Comparison of ENCODE assay signal across 24 mouse cellular contexts in the genomic region with DNA sequence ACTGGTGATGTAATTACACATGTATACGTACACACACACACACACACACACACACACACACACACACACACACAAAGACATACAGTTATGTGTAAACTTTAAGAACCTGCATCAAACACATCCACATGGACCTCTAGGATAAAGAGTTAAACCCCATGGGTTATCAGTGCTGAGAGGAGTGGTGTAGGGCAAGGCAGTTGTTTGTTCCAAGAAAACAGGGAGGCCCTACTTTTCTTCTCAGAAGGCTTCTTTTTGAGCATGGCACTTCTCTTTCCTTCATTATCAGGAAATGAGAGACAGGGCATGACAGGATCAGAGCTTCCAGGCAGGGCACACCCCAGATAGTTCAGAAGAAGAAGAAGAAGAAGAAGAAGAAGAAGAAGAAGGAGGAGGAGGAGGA. TPM values are rescaled to one million over a fixed set of nuclear protein-coding genes. Genes with fewer than 3 reads are reported as not detected.
DNase-seq lines count a peak whose midpoint lies in the region; ATAC-seq and TF ChIP-seq lines count a peak whose summit lies in the region.
"Had no signal": no experiment of that assay in that cellular context is flagged by ENCODE, and none has a peak within 500 bp of the region (broad histone marks: within the 10 kb centered on the region; RNA-seq: fewer than 3 reads in every experiment).

No protein-coding gene starts in this region.

- H3K9ac ChIP-seq in liver, embryonic 13.5 days = no peak overlapping the region
- H3K9ac ChIP-seq in liver, postnatal 0 days (replicated peaks) = no peak overlapping the region
- H3K9ac ChIP-seq: embryonic facial prominence, embryonic 15.5 days; forebrain, embryonic 15.5 days; heart, embryonic 15.5 days; hindbrain, embryonic 14.5 days had no signal

- 7% methylated on average over 1 of the region's 1 CpGs for WGBS in liver, embryonic 13.5 days (ENCODE audit: insufficient replicate concordance)
- WGBS in liver, postnatal 0 days (ENCODE audit: insufficient replicate concordance) = 33% methylated on average over 1 of the region's 1 CpGs

- no peaks in the 10 kb centered on the region for H3K27me3 ChIP-seq in liver, embryonic 13.5 days
- H3K27me3 ChIP-seq in liver, postnatal 0 days (ENCODE audit: insufficient read depth, low read length) = no peaks in the 10 kb centered on the region
- H3K27me3 ChIP-seq: embryonic facial prominence, embryonic 15.5 days; forebrain, embryonic 15.5 days; heart, embryonic 15.5 days had no signal

- TF ChIP-seq CTCF in liver, postnatal 0 days (IDR thresholded peaks at IDR 0.05; ENCODE audit: low read depth) = no peak

- peak; percentile 42 for DNase-seq in MEL-GATA-1-ER (ENCODE audit: extremely low read depth, low read depth)
- DNase-seq in c-Kit-positive CD71-positive TER-119-positive erythroid progenitor cells, embryonic 14.5 days (ENCODE audit: low spot score) = peak; percentile 54
- DNase-seq in liver, embryonic 13.5 days = peak; percentile 22
- DNase-seq in liver, postnatal 0 days = no peak
- DNase-seq in right cerebral cortex, adult 18-20 months = no peak
- DNase-seq in testis, postnatal 10 days (ENCODE audit: low spot score) = no peak
- DNase-seq in neural tube, embryonic 10.5 days (ENCODE audit: extremely low spot score, low spot score) = no peak
- DNase-seq: adrenal gland, postnatal 14 days; cerebellum, adult 11 months; cerebellum, adult 8-10 months; cerebellum, postnatal 14 days; embryo, embryonic 11 days; gastrocnemius, postnatal 36 days; heart, adult 18-20 months; heart, postnatal 14 days had no signal

- peak overlapping the region; percentile 74 for H3K27ac ChIP-seq in liver, embryonic 13.5 days
- no peak overlapping the region for H3K27ac ChIP-seq in liver, postnatal 0 days (ENCODE audit: low read depth)
- H3K27ac ChIP-seq: embryonic facial prominence, embryonic 15.5 days; forebrain, embryonic 10.5 days; forebrain, embryonic 15.5 days; heart, embryonic 10.5 days; heart, embryonic 15.5 days; hindbrain, embryonic 10.5 days; hindbrain, embryonic 14.5 days had no signal

- peak overlapping the region; percentile 14; the same call in 1 of the 2 replicates for H3K4me2 ChIP-seq in liver, embryonic 13.5 days
- H3K4me2 ChIP-seq in liver, postnatal 0 days (ENCODE audit: low read depth, low read length) = no peak overlapping the region
- H3K4me2 ChIP-seq: embryonic facial prominence, embryonic 15.5 days; forebrain, embryonic 15.5 days; heart, embryonic 15.5 days; hindbrain, embryonic 14.5 days had no signal

- H3K9me3 ChIP-seq in liver, embryonic 13.5 days (replicated peaks) = no peaks in the 10 kb centered on the region
- H3K9me3 ChIP-seq in liver, postnatal 0 days (ENCODE audit: low read length) = no peaks in the 10 kb centered on the region
- H3K9me3 ChIP-seq: embryonic facial prominence, embryonic 15.5 days; forebrain, embryonic 10.5 days; forebrain, embryonic 15.5 days; heart, embryonic 15.5 days had no signal

- peaks cover 33% of the 10 kb centered on the region for H3K4me1 ChIP-seq in liver, embryonic 13.5 days (replicated peaks)
- no peaks in the 10 kb centered on the region for H3K4me1 ChIP-seq in liver, postnatal 0 days (ENCODE audit: insufficient read depth)
- H3K4me1 ChIP-seq: embryonic facial prominence, embryonic 15.5 days; forebrain, embryonic 10.5 days; forebrain, embryonic 15.5 days; heart, embryonic 10.5 days; heart, embryonic 15.5 days; hindbrain, embryonic 10.5 days had no signal

- TF ChIP-seq EP300 in liver, postnatal 0 days (IDR thresholded peaks at IDR 0.05; ENCODE audit: low read depth) = peak; percentile 60; the same call in 1 of the 2 replicates

- no peaks in the 10 kb centered on the region for H3K36me3 ChIP-seq in liver, embryonic 13.5 days
- H3K36me3 ChIP-seq in liver, postnatal 0 days (replicated peaks; ENCODE audit: insufficient read depth, low read length) = no peaks in the 10 kb centered on the region
- H3K36me3 ChIP-seq: embryonic facial prominence, embryonic 15.5 days; forebrain, embryonic 10.5 days; forebrain, embryonic 15.5 days; heart, embryonic 10.5 days; heart, embryonic 15.5 days; hindbrain, embryonic 10.5 days had no signal

- H3K4me3 ChIP-seq in liver, embryonic 13.5 days (replicated peaks) = no peak overlapping the region
- H3K4me3 ChIP-seq in liver, postnatal 0 days (ENCODE audit: low read depth, low read length) = no peak overlapping the region
- H3K4me3 ChIP-seq: embryonic facial prominence, embryonic 15.5 days; erythroblast, embryonic 14.5 days; forebrain, embryonic 10.5 days; forebrain, embryonic 15.5 days; heart, embryonic 10.5 days; heart, embryonic 15.5 days; hindbrain, embryonic 10.5 days had no signal

- ATAC-seq in liver, embryonic 13.5 days (ENCODE audit: low read depth) = peak; percentile 95
- peak; percentile 86 for ATAC-seq in liver, postnatal 0 days
- ATAC-seq: forebrain, embryonic 15.5 days had no signal

RNA-seq across cellular contexts. Expression of a gene that starts 13.6 kb away (rescaled TPM):
- polyA plus RNA-seq in liver, embryonic 13.5 days (2015; fragmentation: Nextera tagmentation; extraction: Ambion mirVana) = 2.4 and 3.2 TPM in 2 replicates
- polyA plus RNA-seq in liver, postnatal 0 days (2015; fragmentation: Nextera tagmentation; extraction: Ambion mirVana) = 29.3 and 30.2 TPM in 2 replicates
- polyA plus RNA-seq: embryonic facial prominence, embryonic 15.5 days; forebrain, embryonic 10.5 days; forebrain, embryonic 15.5 days; hindbrain, embryonic 10.5 days; hindbrain, embryonic 14.5 days had no signal

RNA-seq across cellular contexts. Expression of a gene that starts 14.7 kb away (rescaled TPM):
- polyA plus RNA-seq in liver, embryonic 13.5 days (2015; fragmentation: Nextera tagmentation; extraction: Ambion mirVana) = 0.34 and 0.35 TPM in 2 replicates
- 0.14 and 0.19 TPM in 2 replicates for polyA plus RNA-seq in liver, postnatal 0 days (2015; fragmentation: Nextera tagmentation; extraction: Ambion mirVana)
- polyA plus RNA-seq: embryonic facial prominence, embryonic 11.5 days; erythroblast, embryonic 14.5 days; forebrain, embryonic 10.5 days; forebrain, embryonic 15.5 days; heart, embryonic 10.5 days; hindbrain, embryonic 10.5 days had no signal

RNA-seq across cellular contexts. Expression of a gene that starts 40.1 kb away (rescaled TPM):
- polyA plus RNA-seq in liver, embryonic 13.5 days (2015; fragmentation: Nextera tagmentation; extraction: Ambion mirVana) = 0.06 TPM in 1 of 2 replicates, not detected in the other
- polyA plus RNA-seq in liver, postnatal 0 days (2015; fragmentation: Nextera tagmentation; extraction: Ambion mirVana) = 0.05 and 0.06 TPM in 2 replicates
- polyA plus RNA-seq: erythroblast, embryonic 14.5 days; heart, embryonic 15.5 days had no signal

RNA-seq across cellular contexts. Expression of a gene that starts 58.0 kb away (rescaled TPM):
- polyA plus RNA-seq in liver, embryonic 13.5 days (2015; fragmentation: Nextera tagmentation; extraction: Ambion mirVana) = 18.6 and 18.7 TPM in 2 replicates
- polyA plus RNA-seq in liver, postnatal 0 days (2015; fragmentation: Nextera tagmentation; extraction: Ambion mirVana) = 16.6 and 16.9 TPM in 2 replicates

Comparison
In these comparisons a context has a peak if more than half of its experiments do, and no peak if none do; other contexts are left out.
1. DNase-seq: peak in MEL-GATA-1-ER (single experiment), c-Kit-positive CD71-positive TER-119-positive erythroid progenitor cells, embryonic 14.5 days (single experiment) and liver, embryonic 13.5 days (single experiment); none in liver, postnatal 0 days (single experiment), right cerebral cortex, adult 18-20 months (single experiment), testis, postnatal 10 days (single experiment) and neural tube, embryonic 10.5 days (single experiment).